Mouse (Mus musculus) intestine, postnatal 0 days (tissue): Measurements from ENCODE around the gene Dmtf1. TPM values are rescaled to one million over a fixed set of nuclear protein-coding genes. Genes with fewer than 3 reads are reported as not detected.
A peak's percentile ranks its signal among the peaks of the same experiment; 100 is the strongest.

Experiments used
- ATAC-seq: fragments of 200-750 bp; cut with Nextera tagmentation; 2 replicates; pipeline ENCODE4 v1.8.0; 2017; ENCODE audit warnings: mild to moderate bottlenecking, moderate TSS enrichment, moderate library complexity
- H3K27ac ChIP-seq: fragments of 300-500 bp; sonication (generic); 2 replicates; pipeline ENCODE4 v1.5.1; 2014; ENCODE audit warnings: mild to moderate bottlenecking, low read depth, low read length, moderate library complexity
- H3K27me3 ChIP-seq: fragments of 300-500 bp; sonication (generic); replicated peaks from 2 replicates; pipeline ENCODE4 v1.6.1; 2014; ENCODE audit warnings: low read length, mixed read lengths; ENCODE audit not compliant: control insufficient read depth, insufficient read depth
- H3K36me3 ChIP-seq: fragments of 300-500 bp; sonication (generic); 2 replicates; pipeline ENCODE4 v1.6.1; 2014; ENCODE audit warnings: mild to moderate bottlenecking, moderate library complexity; ENCODE audit not compliant: control insufficient read depth, insufficient read depth
- H3K4me1 ChIP-seq: fragments of 300-500 bp; sonication (generic); replicated peaks from 2 replicates; pipeline ENCODE4 v1.6.1; 2014; ENCODE audit warnings: antibody characterized with exemption, low read length, mixed read lengths; ENCODE audit not compliant: control insufficient read depth, insufficient read depth
- H3K4me2 ChIP-seq: fragments of 300-500 bp; sonication (generic); replicated peaks from 2 replicates; pipeline ENCODE4 v1.6.1; 2014; ENCODE audit warnings: low read depth, mild to moderate bottlenecking, moderate library complexity
- H3K4me3 ChIP-seq: fragments of 300-500 bp; sonication (generic); 2 replicates; pipeline ENCODE4 v1.5.1; 2014; ENCODE audit warnings: low read depth, low read length
- H3K9ac ChIP-seq: fragments of 300-500 bp; sonication (generic); 2 replicates; pipeline ENCODE4 v1.6.1; 2014; ENCODE audit warnings: mild to moderate bottlenecking, low read depth, low read length
- H3K9me3 ChIP-seq: fragments of 300-500 bp; sonication (generic); 2 replicates; pipeline ENCODE4 v1.6.1; 2016; ENCODE audit warnings: mixed run types; ENCODE audit not compliant: control insufficient read depth
- CTCF ChIP-seq: sonication (generic); IDR thresholded peaks from 2 replicates; pipeline ENCODE4 v1.5.1; 2016; ENCODE audit warnings: low read depth, mild to moderate bottlenecking, control low read depth, antibody characterized with exemption, moderate library complexity
- WGBS: fragments of 180-500 bp; shearing (Covaris S2); extraction: QIAGEN DNeasy Blood & Tissue Kit; methylation state at CpG from one replicate; pipeline ENCODE4 v1.1.7; 2014; 5-methylcytosine and 5-hydroxymethylcytosine counted together
- polyA plus RNA-seq: library from polyadenylated mRNA; unstranded; fragments of >200 nt; fragmentation: Nextera tagmentation; extraction: Ambion mirVana; gene quantifications from 2 replicates; pipeline ENCODE4 v1.2.1, GENCODE M21; 2015

The Dmtf1 gene
- polyA plus RNA-seq, 1 experiment from 2014 or later, result 13.1 TPM

DNA sequence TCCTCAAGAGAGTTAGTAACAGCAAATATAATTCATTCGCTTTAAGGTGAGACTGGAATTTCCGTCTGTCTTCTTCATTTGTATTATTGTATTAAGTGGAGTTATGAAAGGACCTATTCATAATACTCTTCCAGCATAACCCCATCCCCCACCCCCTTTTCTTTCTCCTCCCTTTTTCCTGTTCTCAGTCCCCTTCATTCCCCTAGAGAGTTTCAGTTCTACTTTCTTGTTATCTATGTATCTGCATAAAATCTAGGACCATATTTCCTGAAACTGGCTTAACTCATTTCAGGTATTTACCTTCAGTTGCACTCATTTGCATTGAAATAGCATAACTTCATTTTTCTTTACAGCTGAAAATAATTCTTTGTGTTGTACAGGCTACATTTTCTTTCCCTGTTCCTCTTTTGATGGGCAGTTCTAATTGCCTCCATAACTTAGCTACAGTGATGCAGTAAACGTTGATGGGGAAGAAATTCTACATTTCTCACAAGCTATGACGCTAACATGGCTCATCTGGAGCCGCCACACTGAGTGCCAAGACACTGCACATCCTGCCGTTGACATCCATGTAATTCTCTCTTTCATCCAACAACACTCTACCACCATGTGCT is 71.0 kb downstream of the Dmtf1 start:
- no peaks in the 10 kb centered on the region for H3K9me3 ChIP-seq
- no peak for ATAC-seq
- H3K4me2 ChIP-seq, result no peak overlapping the region
- H3K9ac ChIP-seq, result no peak overlapping the region
- no peaks in the 10 kb centered on the region for H3K4me1 ChIP-seq
- H3K36me3 ChIP-seq, result no peaks in the 10 kb centered on the region
- no peak overlapping the region for H3K4me3 ChIP-seq
- TF ChIP-seq CTCF, result no peak
- H3K27ac ChIP-seq, result no peak overlapping the region
- H3K27me3 ChIP-seq, result no peaks in the 10 kb centered on the region
- 82% methylated on average over 6 of the region's 6 CpGs for WGBS

DNA sequence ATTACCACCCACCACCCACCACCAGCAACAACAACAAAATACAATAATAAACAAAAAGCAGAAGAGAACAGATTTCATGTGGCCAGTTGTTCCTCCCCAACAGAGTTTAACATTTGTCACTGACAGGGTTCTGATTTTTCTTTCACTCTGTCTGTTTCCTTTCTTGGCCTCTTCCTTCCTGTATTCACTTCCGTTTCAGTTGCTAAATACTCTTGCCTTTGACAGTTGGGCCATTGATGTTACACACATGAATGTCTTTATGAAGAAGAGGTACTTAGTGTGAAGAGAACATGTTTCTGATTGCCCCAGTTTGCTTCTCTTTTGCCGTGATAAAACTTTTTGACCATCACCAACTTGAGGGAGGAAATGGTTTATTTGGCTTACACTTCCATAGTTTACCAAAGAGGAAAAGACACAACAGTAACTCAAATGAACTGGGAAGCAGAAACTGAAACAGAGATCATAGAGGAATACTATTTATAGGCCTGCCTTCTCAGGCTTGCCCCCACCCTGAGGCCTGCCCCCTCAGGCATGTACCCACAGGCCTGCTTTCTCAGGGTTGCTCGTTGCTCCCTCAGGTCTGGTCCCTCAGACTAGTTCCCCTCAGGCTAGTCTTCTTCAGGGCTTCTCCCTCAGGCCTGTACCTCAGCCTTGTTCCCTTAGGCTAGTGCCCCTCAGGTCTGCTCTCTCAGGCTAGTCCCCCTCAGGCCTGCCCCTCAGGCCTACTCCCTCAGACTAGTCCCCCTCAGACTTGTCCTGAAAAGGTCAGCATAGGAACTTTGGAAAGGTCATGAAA is 74.5 kb downstream of the Dmtf1 start:
- 63% methylated on average over 3 of the region's 3 CpGs for WGBS
- Histone ChIP-seq H3K27me3 (no peaks in the 10 kb centered on the region), H3K9ac (no peak overlapping the region), H3K4me1 (no peaks in the 10 kb centered on the region), H3K4me2 (no peak overlapping the region), H3K9me3 (no peaks in the 10 kb centered on the region), H3K27ac (no peak overlapping the region), H3K36me3 (no peaks in the 10 kb centered on the region), H3K4me3 (no peak overlapping the region)
- no peak for ATAC-seq
- no peak for TF ChIP-seq CTCF

DNA sequence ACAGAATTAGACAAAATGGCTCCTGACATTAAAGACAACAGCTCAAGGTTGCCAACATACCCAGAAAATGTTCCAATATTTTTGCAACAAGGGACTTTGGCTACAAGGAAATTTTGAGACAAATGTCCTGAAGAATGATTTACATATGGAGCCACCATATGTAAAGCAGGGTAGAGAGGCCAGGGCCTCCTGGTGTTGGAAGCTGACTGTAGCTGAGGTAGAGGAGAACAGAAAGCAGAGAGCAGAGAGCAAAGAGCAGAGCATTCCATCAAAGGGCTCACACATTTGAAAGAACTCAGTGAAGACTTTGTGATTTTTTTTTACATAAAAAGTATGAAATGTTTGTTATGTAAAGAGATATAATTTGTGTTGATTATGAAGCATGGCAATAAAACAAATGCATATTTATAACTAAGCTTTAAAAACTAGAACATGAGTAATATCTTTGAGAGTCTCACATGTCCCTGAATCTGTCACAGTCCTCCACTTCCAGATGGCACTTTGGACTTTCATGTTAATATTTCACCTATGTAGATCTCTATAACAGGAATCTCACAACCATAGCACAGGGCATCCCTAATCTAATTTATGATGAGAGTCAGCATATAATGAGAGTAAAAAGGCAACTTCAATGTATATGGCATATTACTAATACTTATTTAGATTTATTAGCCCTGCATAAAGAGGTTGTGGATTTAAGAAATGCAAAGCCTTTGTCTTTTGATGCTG is 81.6 kb downstream of the Dmtf1 start:
- TF ChIP-seq CTCF, result peak; percentile 22; the same call in 1 of the 2 replicates
- peak; percentile 95 for ATAC-seq
- Histone ChIP-seq H3K9me3 (no peaks in the 10 kb centered on the region), H3K4me1 (0 out of 2 replicates have a peak, but pooled peaks cover 3% of the 10 kb centered on the region), H3K27me3 (no peaks in the 10 kb centered on the region), H3K4me2 (no peak overlapping the region), H3K9ac (no peak overlapping the region), H3K27ac (peak overlapping the region; percentile 88), H3K4me3 (no peak overlapping the region), H3K36me3 (no peaks in the 10 kb centered on the region)

DNA sequence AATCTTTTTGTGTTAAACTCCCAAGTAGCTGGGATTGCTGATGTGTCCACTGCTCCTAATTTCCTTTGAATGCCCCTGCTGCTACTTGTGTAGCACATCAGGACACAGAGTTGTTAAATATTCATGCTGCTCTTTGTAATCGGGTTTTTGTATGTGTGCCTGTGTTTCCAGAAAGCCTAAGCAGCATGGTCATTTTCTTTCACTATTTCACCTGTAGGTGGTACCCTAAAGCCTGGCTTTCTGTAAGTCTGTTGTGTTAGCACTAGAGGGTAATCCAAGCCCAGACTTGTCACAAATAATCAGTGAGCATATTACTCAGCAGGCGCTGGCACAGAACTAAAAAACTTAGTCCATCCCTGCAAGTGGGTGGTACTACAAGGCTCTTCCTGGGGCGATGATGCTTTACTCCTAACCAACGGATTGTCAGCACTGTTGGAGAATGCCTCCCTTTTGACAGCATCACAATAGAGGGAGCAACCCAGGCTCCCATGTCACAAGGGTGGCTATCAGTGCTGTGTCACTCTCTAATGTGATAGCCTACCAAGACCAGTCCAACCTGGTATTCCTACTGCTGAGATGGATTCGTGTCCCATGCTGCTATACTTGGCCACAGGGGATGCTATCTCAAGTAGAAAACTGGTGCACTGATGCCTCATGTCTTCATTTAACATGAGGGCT is 88.3 kb downstream of the Dmtf1 start:
- 70% methylated on average over 5 of the region's 5 CpGs for WGBS
- Histone ChIP-seq H3K4me1 (no peaks in the 10 kb centered on the region), H3K27ac (no peak overlapping the region), H3K4me2 (no peak overlapping the region), H3K9ac (no peak overlapping the region), H3K27me3 (no peaks in the 10 kb centered on the region), H3K4me3 (no peak overlapping the region), H3K9me3 (no peaks in the 10 kb centered on the region), H3K36me3 (no peaks in the 10 kb centered on the region)
- 0 out of 2 replicates have a peak, but pooled peaks have one; percentile 32 for ATAC-seq
- TF ChIP-seq CTCF, result peak; percentile 77

DNA sequence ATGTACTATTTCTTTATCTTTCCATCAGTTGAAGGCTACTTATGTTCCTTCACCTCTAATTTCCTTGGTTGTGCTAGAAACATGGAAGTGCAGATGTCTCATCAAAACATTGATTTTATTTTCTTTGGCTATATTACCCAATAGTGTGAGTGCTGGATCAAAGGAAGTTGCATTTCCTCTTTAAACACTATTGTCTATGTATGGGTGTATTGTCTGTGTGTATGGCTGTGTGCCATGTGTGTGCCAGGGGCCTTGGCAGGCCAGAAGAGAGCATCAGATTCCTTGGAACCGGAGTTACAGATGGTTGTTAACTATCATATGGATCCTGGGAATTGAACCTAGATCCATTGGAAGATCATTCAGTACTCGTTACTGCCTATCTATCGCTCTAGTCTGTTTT is 90.2 kb downstream of the Dmtf1 start:
- Histone ChIP-seq H3K27ac (no peak overlapping the region), H3K4me2 (no peak overlapping the region), H3K4me3 (no peak overlapping the region), H3K9me3 (no peaks in the 10 kb centered on the region), H3K4me1 (no peaks in the 10 kb centered on the region), H3K27me3 (no peaks in the 10 kb centered on the region), H3K9ac (no peak overlapping the region), H3K36me3 (no peaks in the 10 kb centered on the region)
- no peak for TF ChIP-seq CTCF
- no peak for ATAC-seq
- WGBS, result 85% methylated on average over 3 of the region's 3 CpGs

DNA sequence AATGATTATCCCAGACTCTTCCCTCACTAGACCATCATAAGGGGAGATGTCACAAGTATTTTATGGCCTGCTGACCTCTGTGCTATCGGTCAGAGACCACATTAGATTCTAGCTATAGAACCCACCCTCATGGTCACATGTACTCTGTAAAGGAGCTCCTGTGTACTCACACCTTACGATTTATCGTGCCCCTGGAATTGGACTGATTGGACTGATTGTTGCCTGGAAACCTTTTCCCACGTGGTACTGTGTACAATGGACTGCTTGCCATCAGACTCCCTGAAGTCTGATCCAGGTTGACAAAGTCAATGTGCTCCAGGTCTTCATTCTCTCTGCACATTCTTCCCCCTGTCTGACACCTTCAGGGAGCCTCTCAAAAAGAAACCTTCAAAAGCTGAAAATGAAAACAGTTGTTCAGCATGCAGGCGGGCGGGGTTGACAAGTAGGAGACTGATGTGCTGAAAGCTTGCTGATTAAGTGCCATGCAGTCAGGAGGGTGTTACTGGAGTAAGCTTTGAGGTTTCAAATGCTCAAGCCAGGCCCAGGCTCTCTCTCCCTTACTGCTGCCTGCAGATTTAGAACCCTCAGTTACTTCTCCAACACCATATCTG is 91.9 kb downstream of the Dmtf1 start:
- Histone ChIP-seq H3K4me2 (no peak overlapping the region), H3K9me3 (no peaks in the 10 kb centered on the region), H3K36me3 (no peaks in the 10 kb centered on the region), H3K27ac (no peak overlapping the region), H3K4me1 (no peaks in the 10 kb centered on the region), H3K27me3 (no peaks in the 10 kb centered on the region), H3K4me3 (no peak overlapping the region), H3K9ac (no peak overlapping the region)
- peak; percentile 76 for ATAC-seq
- WGBS, result 32% methylated on average over 6 of the region's 6 CpGs
- TF ChIP-seq CTCF, result no peak
